Mouse (Mus musculus) spleen, adult 2 months (tissue): ENCODE measurements around the gene Capn1. TPM values are rescaled to one million over a fixed set of nuclear protein-coding genes. Genes with fewer than 3 reads are reported as not detected.

ENCODE experiments used
- DNase-seq, 2 experiments: peaks; one replicate each; pipeline versions ENCODE4 v3.0.0 to v3.0.0-alpha.2; 2012 to 2021; ENCODE audit warnings: low spot score in 2 of 2, low read depth in 1 of 2
- H3K27ac ChIP-seq: fragments of 200-500 bp; 2 replicates; pipeline ENCODE4 v1.5.1; 2012; ENCODE audit warnings: low read length, inconsistent platforms; ENCODE audit not compliant: insufficient read depth
- H3K27me3 ChIP-seq: fragments of 200-500 bp; 2 replicates; pipeline ENCODE4 v1.6.1; 2012; ENCODE audit warnings: mild to moderate bottlenecking, moderate library complexity, low read length, inconsistent platforms; ENCODE audit not compliant: control insufficient read depth, insufficient read depth
- H3K36me3 ChIP-seq: fragments of 200-500 bp; 2 replicates; pipeline ENCODE4 v1.6.1; 2012; ENCODE audit warnings: mild to moderate bottlenecking, low read length, inconsistent platforms; ENCODE audit not compliant: control insufficient read depth, insufficient read depth
- H3K4me1 ChIP-seq: fragments of 200-500 bp; 2 replicates; pipeline ENCODE4 v1.6.1; 2011; ENCODE audit warnings: inconsistent platforms; ENCODE audit not compliant: control insufficient read depth, insufficient read depth, insufficient read length
- H3K4me3 ChIP-seq: fragments of 200-500 bp; 2 replicates; pipeline ENCODE4 v1.5.1; 2011; ENCODE audit warnings: mild to moderate bottlenecking, inconsistent platforms; ENCODE audit not compliant: insufficient read depth, insufficient read length; ENCODE audit errors: extremely low read depth
- CTCF ChIP-seq: fragments of 200-500 bp; IDR thresholded peaks from 2 replicates; pipeline ENCODE4 v1.5.1; 2011; ENCODE audit warnings: mild to moderate bottlenecking, inconsistent platforms; ENCODE audit not compliant: insufficient read depth, insufficient read length, insufficient replicate concordance; ENCODE audit errors: extremely low read depth
- POLR2A ChIP-seq: fragments of 200-500 bp; IDR thresholded peaks from 2 replicates; pipeline ENCODE4 v1.6.1; 2011; ENCODE audit warnings: low read depth, low read length, inconsistent platforms
- WGBS: fragments of 180-500 bp; shearing (Covaris S2); methylation state at CpG from one replicate; pipeline ENCODE4 v1.1.7; 2018; 5-methylcytosine and 5-hydroxymethylcytosine counted together
- polyA plus RNA-seq: library from polyadenylated mRNA; depleted of rRNA; stranded (reverse); fragments of >200 nt; gene quantifications from 2 replicates; pipeline ENCODE4 v1.2.3, GENCODE M21; 2012

Capn1 gene
- polyA plus RNA-seq, 1 experiment, result 50.8 TPM

DNA sequence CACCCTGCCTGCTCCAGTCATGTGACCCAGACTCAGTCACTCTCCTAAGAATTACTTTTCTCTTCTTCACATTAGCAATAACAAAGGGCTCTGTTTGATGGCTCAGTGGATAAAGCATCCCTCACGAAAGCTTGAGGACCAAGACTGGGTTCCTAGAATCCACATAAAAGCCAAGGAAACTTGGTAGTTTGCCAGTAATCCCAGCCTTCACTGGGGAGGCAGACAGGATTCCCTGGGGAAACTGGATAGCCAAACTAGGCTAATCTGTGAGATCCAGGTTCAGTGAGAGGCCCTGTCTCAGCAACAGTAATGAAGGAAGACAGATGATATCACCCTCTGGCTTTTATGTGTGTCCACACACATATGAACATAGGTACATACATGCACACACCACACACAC is 24.8 kb downstream of the Capn1 start:
- Histone ChIP-seq H3K27ac (no peak overlapping the region), H3K4me3 (no peak overlapping the region), H3K36me3 (peaks cover 34% of the 10 kb centered on the region), H3K4me1 (peaks cover 11% of the 10 kb centered on the region; the same call in 1 of the 2 replicates), H3K27me3 (no peaks in the 10 kb centered on the region)
- no peak for DNase-seq
- TF ChIP-seq POLR2A, result no peak
- 94% methylated on average over 1 of the region's 1 CpGs for WGBS

DNA sequence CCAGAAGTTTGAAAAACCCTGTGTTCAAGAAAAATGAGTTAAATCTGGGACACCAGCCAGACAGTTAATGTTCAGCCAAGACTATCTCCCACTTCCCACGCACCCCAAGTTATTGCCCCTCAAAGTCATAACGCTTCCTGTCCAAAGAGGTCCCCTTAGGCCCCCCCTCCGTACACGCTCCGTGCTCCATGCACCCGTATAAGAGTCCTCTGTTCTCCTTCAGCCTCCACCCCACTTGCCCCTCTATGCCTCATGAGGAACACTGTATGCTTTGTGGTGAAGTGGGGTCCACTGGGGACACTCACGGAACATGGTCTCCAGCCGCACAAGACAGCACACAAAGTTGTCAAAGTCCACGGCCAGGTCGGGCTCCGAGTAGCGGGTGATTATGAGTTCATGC is 25.7 kb downstream of the Capn1 start:
- H3K27ac ChIP-seq, result no peak overlapping the region
- peaks cover 34% of the 10 kb centered on the region for H3K36me3 ChIP-seq
- H3K4me1 ChIP-seq, result peaks cover 11% of the 10 kb centered on the region; the same call in 1 of the 2 replicates
- 94% methylated on average over 12 of the region's 12 CpGs for WGBS
- no peak overlapping the region for H3K4me3 ChIP-seq
- H3K27me3 ChIP-seq, result no peaks in the 10 kb centered on the region
- DNase-seq, result no peak
- TF ChIP-seq CTCF (no peak), POLR2A (no peak)

DNA sequence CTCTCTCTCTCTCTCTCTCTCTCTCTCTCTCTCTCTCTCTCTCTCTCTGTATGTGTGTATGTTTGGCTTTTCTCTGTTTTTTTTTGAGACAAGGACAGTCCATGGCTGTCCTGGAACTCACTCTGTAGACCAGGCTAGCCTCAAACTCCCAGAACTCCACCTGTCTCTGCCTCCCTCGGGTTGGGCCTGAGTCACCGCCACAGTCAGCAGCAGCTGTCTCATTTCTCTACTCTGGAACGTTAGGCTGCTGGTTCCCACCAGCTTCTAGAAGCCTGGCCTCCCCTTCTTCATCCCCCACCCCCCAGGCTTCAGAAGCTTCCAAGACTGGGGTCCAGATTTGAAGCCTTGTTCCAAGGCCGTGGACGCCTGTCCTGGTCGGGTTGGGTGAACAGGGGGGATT is 26.1 kb downstream of the Capn1 start:
- Histone ChIP-seq H3K36me3 (peaks cover 31% of the 10 kb centered on the region), H3K27me3 (no peaks in the 10 kb centered on the region), H3K27ac (no peak overlapping the region), H3K4me1 (peaks cover 11% of the 10 kb centered on the region; the same call in 1 of the 2 replicates), H3K4me3 (no peak overlapping the region)
- WGBS, result 72% methylated on average over 6 of the region's 6 CpGs
- no peak for DNase-seq
- no peak for TF ChIP-seq POLR2A
- no peak for TF ChIP-seq CTCF

DNA sequence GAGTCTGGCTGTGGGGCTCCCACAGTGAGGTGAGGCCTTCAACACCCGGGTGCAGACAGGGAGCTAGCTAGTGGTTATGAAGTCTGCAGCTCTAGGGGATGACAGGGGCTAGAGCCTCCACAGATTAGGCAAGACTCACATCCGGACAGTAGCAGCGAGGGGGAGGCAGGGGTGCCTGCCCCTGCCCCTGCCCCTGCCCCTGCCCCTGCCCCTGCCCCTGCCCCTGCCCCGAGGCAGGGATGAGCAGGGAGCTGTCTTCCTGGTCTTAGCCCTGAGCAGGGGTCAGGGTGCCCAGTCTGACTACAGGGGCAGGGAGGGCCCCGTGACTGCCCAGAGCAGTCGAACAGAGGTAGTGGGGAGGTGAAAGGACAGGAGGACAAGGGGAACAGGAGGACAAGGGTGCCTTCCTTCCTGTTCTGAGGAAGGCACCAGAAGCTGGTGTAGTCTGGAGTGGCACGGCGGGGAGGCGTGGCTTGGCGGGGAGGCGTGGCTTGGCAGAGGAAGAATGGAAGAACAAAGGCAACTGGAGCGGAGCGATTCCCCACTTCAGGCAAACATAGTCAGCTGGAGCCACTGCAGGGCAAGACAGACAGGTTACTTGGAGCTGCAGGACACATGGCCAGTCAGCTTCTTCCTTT is 26.8 kb downstream of the Capn1 start:
- no peak overlapping the region for H3K4me3 ChIP-seq
- H3K27me3 ChIP-seq, result no peaks in the 10 kb centered on the region
- H3K27ac ChIP-seq, result peak overlapping the region; percentile 65
- peak in 1 of 2 experiments; percentile 60 for DNase-seq
- 12% methylated on average over 13 of the region's 13 CpGs for WGBS
- H3K36me3 ChIP-seq, result peaks cover 25% of the 10 kb centered on the region
- H3K4me1 ChIP-seq, result peaks cover 11% of the 10 kb centered on the region; the same call in 1 of the 2 replicates
- TF ChIP-seq CTCF, result no peak
- TF ChIP-seq POLR2A, result no peak

DNA sequence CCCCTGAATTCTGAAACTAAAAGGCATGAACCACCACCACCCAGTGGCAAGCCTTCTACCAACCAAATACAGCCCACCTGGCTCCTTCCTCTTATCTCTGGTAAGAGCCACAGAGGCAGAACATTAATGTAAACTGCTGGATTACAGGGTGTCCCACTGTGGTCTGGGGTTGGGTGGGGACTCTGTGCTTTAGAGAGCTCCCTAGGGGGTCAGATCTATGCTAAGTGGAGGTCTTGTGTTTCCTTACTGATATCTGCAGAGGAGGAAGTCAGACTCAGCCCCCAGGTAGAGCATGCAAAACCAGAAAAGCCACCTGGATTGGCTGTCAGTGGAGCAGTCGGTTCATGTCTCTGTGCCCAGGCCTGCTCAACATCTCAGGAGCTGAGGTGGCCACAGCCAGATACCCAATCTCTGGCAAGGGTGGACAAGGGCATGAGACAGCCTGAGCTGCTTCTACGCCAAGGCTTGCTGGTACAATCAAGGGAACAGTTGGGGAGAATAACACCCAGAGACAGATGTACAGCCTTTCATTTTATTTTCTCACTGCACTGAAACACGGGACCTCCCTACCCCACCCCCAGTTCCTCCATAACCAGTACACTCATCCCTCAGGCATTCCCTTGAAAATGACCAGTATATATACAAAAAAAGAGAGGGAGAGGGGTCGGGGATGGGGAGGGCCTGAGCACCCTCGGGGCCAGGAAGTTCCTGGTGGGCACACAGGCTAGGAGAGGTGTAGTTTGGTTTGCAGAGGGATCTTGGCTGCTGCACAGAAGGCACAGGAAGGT is 27.5 kb downstream of the Capn1 start:
- WGBS, result 43% methylated on average over 5 of the region's 5 CpGs
- Histone ChIP-seq H3K4me3 (no peak overlapping the region), H3K4me1 (peaks cover 11% of the 10 kb centered on the region; the same call in 1 of the 2 replicates), H3K27ac (peak overlapping the region; percentile 65), H3K36me3 (peaks cover 19% of the 10 kb centered on the region), H3K27me3 (no peaks in the 10 kb centered on the region)
- peak in 1 of 2 experiments; percentile 13 for DNase-seq
- TF ChIP-seq CTCF, result no peak
- TF ChIP-seq POLR2A, result no peak

DNA sequence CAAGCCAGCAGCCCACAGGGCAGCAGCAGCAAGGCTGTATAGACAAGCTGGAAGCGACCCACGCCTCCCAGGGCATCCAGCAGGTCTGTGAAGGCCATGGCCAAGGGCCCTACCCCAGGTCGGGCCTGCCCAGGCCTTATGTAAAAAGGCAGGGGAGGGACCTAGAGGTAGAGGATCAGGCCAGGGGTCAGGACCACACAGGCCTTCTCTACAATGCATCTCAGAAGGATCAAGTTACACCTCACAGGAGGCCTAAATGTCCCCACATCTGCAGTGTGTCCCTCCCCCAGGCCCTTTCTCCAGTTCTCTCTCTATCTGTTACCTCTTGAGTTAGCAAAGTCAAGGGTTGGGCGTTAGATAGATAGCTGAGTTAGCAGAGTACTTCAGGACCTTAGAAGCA is 29.7 kb downstream of the Capn1 start, which contains the start of gene Slc22a20:
Gene Slc22a20, minus strand, starts transcription at position 101 of the 400 bp plus-strand sequence.
- 84% methylated on average over 4 of the region's 4 CpGs for WGBS
- DNase-seq, result no peak
- no peak within 1 kb of the TSS for H3K4me3 ChIP-seq
- H3K36me3 ChIP-seq, result peaks cover 7% of the 10 kb centered on the region
- no peaks in the 10 kb centered on the region for H3K27me3 ChIP-seq
- TF ChIP-seq CTCF, result no peak
- TF ChIP-seq POLR2A, result no peak
- H3K4me1 ChIP-seq, result peaks cover 11% of the 10 kb centered on the region; the same call in 1 of the 2 replicates
- no peak within 1 kb of the TSS for H3K27ac ChIP-seq

DNA sequence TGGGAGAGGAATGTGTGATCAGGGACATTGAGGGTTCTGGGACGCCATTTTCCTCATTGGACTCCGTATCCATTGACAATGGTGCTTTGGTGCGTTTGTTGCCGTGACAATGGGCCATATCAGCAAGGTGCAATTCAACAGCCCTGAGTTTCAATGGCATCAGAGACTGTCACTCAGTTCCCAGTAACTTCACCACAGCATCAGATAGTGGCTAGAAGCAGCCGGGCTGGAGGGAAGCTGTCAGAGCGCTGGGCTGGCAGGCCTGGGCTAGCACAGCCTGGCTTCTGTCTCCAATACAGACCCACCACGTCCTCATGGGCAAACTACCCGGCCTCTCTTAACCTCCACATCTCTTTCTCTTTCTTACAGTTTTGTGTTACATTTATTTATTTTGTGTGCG is 35.2 kb downstream of the Capn1 start:
- Histone ChIP-seq H3K4me3 (no peak overlapping the region), H3K27me3 (no peaks in the 10 kb centered on the region), H3K36me3 (no peaks in the 10 kb centered on the region), H3K4me1 (no peaks in the 10 kb centered on the region), H3K27ac (no peak overlapping the region)
- DNase-seq, result no peak
- TF ChIP-seq CTCF (no peak), POLR2A (no peak)
- 86% methylated on average over 9 of the region's 9 CpGs for WGBS
